Mouse (Mus musculus) spleen, postnatal 10 days (tissue): ENCODE measurements at regions not wholly inside any gene's neighbourhood (a gene's known extent, or its start where the extent isn't known, plus 50 kb on each side); places are given as distances from the start of the nearest gene placed in this dataset.

Source experiments
- DNase-seq, 2 experiments: peaks; one replicate each; pipeline ENCODE4 v3.0.0; 2021 to 2022; ENCODE audit warnings: low spot score in 2 of 2

DNA sequence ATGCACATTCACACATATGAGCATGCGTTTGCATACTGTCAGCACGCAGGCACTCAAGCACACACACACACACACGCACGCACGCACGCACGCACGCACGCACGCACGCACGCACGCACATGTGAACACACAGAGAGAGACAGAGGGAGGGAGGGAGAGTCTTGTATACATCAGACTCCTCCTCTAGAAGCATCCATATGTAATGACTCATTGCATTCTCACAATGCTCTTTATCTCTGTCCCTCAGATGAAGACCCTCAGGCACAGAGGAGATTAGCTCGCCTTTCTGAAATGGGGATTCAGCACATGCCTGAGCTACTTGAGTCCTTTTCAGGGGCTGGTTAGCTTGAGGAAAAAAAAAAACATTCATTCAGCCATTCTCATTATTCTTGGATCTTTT lies 79.6 kb upstream of the 1700025G04Rik start:
- DNase-seq = no peak

- DNase-seq = no peak
These were observed 78.4 kb upstream of the 1700025G04Rik start for GRCm38 (mm10) chr1:152168284-152168683.

- DNase-seq = no peak
These were observed 77.8 kb upstream of the 1700025G04Rik start for GRCm38 (mm10) chr1:152167716-152168115.

- DNase-seq = no peak
These were observed 75.6 kb upstream of the 1700025G04Rik start for GRCm38 (mm10) chr1:152165490-152165905.

DNA sequence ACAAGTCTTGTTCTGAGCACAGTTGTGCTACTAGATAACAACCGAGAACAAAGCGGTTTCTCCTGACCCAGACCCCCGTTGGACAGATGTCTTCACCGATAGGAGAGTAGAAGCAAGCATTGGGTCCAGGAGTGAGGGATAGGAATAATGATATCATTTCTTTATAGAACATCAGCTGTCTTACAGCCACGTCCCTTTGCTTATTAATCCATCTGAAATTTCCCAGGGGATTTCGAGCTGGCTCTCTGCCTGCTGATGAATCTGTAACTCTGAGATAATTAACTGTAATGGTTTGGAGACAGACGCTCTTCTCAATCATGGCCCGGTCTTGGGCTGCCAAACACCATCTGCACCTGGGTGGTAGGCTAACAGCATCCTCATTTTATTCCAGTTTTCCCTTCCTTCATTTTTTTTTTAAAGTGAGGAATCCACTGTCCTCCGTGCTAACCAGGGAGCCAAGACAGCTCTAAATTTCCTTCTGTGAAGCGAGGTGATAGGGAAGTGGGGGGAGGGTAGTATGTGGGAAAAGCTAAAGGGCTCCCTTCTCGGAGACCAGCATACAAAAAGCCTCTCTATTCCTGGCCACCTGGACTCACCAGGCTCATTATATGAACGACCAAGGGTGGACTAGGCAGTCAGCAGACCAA lies 75.0 kb upstream of the 1700025G04Rik start:
- DNase-seq = no peak

GRCm38 (mm10) chr1:152164212-152164611 lies 74.3 kb upstream of the 1700025G04Rik start:
- DNase-seq = no peak

DNA sequence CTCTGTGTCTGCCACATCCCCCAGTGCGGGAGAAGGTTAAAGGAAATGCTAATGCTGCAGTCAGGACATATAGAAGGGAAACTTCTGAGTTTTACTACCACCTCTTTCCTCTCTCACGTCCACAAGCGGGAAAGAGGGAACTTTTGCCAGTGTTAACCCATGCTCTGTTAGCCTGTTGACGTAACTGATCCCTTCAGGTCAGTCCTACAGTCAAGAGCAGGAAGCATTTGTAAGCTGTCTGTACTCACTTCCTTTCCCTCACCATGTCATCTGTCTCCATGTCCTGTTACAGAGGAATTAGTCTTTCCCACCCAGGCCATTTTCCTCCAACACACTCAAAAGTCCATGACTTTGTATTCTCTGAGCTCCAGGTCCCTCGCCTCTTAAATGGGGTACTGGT lies 62.5 kb upstream of the 1700025G04Rik start:
- DNase-seq = no peak

DNA sequence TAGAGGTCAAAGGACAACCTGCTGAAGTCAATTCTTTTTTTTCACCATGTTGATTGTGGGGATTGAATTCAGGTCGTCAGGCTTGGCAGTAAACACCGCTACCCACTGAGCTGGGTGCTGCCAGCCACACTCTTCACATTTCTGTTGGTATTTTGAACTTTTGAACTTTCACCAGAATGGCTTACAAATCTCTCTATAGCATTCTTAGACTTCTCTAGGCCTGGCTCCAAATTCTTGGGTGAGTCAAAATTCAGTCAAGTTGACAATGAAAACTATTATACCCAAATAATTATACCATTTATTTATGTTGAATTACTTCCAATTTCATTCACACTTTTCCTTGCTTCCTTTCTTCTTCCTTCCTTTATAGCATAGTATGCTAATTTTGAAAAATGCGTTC lies 58.8 kb upstream of the 1700025G04Rik start:
- DNase-seq = no peak

DNA sequence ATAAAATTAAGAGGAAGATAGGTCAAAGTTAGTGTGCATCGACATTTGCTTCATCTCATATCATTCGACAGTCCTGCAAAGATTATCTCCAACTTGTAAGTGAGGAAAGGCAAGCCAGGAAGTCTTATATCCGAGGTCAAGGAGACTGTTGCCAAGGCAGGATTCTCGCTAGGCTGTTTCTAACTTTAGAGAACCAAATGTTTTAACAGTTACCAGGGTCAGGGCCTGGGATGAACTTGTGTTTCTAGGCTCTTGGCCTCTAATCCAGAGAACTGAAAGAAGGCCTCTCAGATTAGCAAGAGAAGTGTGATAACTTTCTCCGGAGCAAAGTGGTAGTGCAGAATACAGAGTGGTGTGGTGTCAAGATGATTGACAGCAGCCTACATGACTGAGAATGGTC lies 50.2 kb upstream of the 1700025G04Rik start:
- DNase-seq = no peak
